Mouse (Mus musculus) cerebellum, adult 2 months (tissue): ENCODE measurements around the gene Arrb1. TPM values are rescaled to one million over a fixed set of nuclear protein-coding genes. Genes with fewer than 3 reads are reported as not detected.

ENCODE experiments used
- DNase-seq, 2 experiments: peaks; one replicate each; pipeline ENCODE4 v3.0.0; 2021
- H3K27ac ChIP-seq: fragments of 200-500 bp; 2 replicates; pipeline ENCODE4 v1.5.1; 2012; ENCODE audit warnings: low read length, control low read depth, inconsistent platforms; ENCODE audit not compliant: insufficient read depth
- H3K27me3 ChIP-seq: fragments of 200-500 bp; 2 replicates; pipeline ENCODE4 v1.6.1; 2012; ENCODE audit warnings: inconsistent platforms, mild to moderate bottlenecking, low read length, moderate library complexity; ENCODE audit not compliant: control insufficient read depth, insufficient read depth
- H3K4me1 ChIP-seq: fragments of 200-500 bp; 2 replicates; pipeline ENCODE4 v1.6.1; 2011; ENCODE audit warnings: low read length; ENCODE audit not compliant: control insufficient read depth, insufficient read depth
- H3K4me3 ChIP-seq: fragments of 200-500 bp; replicated peaks from 2 replicates; pipeline ENCODE3; 2011; ENCODE audit warnings: mild to moderate bottlenecking, low read depth, low read length, control low read depth; ENCODE audit not compliant: insufficient read depth
- CTCF ChIP-seq: fragments of 200-500 bp; IDR thresholded peaks from 2 replicates; pipeline ENCODE4 v1.5.1; 2011; ENCODE audit warnings: low read depth, mild to moderate bottlenecking, control low read depth, low read length, moderate library complexity, borderline replicate concordance; ENCODE audit not compliant: insufficient read depth
- POLR2A ChIP-seq: fragments of 200-500 bp; IDR thresholded peaks from 2 replicates; pipeline ENCODE4 v1.6.1; 2011; ENCODE audit warnings: low read length, control low read depth, borderline replicate concordance; ENCODE audit not compliant: insufficient read depth
- WGBS: fragments of 180-500 bp; shearing (Covaris S2); methylation state at CpG from one replicate; pipeline ENCODE4 v1.1.7; 2018; 5-methylcytosine and 5-hydroxymethylcytosine counted together
- polyA plus RNA-seq: library from polyadenylated mRNA; depleted of rRNA; stranded (reverse); fragments of >200 nt; gene quantifications from 2 replicates; pipeline ENCODE4 v1.2.3, GENCODE M21; 2012

Arrb1 gene
- polyA plus RNA-seq, 1 experiment, result 111 TPM

DNA sequence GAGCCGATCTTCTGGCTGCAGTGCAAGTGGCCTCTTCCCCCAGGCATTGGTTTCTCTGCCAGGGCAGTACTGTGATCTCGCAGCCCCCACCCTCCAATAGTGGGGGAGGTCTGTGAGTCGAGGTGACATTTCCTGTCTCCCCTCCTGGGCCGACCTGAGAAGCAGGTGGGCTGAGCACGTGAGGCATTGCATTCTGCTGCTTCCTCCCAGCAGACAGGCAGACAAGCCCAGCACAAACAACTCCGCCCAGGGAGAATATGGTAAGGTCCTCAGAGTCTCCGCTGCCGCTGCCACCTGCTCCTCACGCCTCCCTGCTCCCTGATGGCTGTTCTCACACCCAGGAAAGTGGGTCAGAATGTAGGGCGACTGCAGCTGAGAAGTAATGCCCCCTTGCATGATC lies 37.7 kb downstream of the Arrb1 start:
- Histone ChIP-seq H3K27me3 (no peaks in the 10 kb centered on the region), H3K4me1 (peaks cover 31% of the 10 kb centered on the region), H3K27ac (peak overlapping the region; percentile 8; the same call in 1 of the 2 replicates), H3K4me3 (no peak overlapping the region)
- peak; percentile 64 to 72 for DNase-seq
- 5% methylated on average over 10 of the region's 10 CpGs for WGBS
- TF ChIP-seq CTCF (no peak), POLR2A (no peak)

DNA sequence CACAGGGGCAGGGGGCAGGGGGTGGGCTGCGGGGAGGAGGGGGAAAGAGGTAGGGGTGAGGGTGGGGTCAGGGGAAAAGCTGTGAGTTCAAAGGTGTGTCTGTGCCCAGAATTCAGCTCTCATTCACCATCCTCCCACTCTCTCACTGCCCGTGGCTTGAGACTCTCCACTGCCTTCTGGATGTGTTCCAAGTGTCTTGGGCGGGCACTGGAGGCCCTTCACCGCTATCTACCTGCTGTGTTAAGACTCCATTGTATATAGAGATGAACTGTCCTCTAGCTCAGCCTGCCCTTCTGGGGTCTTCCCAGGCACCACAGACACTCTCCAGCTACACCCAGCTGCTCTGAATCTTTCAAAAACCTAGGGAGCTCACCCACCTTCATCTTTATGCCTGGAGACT lies 38.1 kb downstream of the Arrb1 start:
- peaks cover 31% of the 10 kb centered on the region for H3K4me1 ChIP-seq
- 25% methylated on average over 4 of the region's 4 CpGs for WGBS
- H3K27me3 ChIP-seq, result no peaks in the 10 kb centered on the region
- peak; percentile 32 to 39 for DNase-seq
- no peak for TF ChIP-seq POLR2A
- H3K4me3 ChIP-seq, result no peak overlapping the region
- peak overlapping the region; percentile 55 for H3K27ac ChIP-seq

DNA sequence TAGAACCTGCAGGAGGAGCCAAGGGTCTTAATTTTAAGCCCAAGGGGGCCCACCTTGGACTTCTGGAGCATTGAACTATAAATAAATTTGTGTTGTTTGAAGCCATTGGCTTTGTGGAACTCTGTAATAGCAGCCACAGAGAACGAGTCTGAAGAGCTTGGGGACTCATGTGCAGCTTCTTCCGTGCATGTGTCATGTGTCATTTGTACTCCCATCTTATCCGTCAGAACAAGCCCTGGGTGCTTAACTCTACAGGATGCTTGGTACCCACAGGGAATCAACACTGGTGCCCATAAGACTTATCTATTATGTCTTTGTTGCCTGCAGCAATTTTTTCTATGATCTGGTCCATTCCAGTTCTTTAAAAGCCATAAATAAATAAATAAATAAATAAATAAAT lies 43.0 kb downstream of the Arrb1 start:
- H3K4me3 ChIP-seq, result no peak overlapping the region
- no peaks in the 10 kb centered on the region for H3K27me3 ChIP-seq
- WGBS, result 82% methylated on average over 3 of the region's 3 CpGs
- DNase-seq, result no peak
- H3K4me1 ChIP-seq, result peaks cover 18% of the 10 kb centered on the region
- no peak for TF ChIP-seq CTCF
- no peak for TF ChIP-seq POLR2A
- H3K27ac ChIP-seq, result no peak overlapping the region

DNA sequence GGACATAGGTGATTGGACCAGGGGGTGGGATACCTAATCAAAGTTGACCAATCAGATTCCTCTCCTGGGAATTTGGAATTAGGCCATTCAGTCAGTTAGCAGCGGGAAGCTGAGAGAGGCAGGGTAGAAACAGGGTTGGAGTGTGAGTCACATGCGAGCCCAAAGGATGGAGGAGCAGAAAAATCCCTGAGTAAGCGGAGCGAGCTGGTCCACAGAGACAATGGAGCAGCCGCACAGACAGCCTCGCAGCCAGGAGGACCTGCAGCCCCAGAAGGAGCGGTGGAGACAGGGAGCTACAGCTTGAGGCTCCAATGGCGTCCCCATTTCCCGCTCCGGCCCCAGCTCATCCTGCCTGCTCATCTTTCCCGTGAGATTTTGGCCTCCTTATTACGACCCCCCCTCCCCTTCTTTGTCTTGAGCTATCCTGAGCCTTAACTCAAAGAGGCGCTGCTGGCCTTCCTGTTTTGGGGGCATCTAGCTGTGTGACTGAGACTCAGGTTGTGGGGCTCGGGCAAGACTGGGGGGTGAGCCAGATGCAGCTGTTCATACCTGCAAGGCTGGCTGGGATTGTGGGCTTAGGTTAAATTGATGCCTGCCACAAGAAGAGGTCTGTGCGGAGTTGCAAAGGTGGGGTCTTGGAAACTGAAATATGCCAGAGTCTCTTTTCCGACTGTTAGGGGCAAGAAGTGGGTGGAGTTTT lies 44.4 kb downstream of the Arrb1 start:
- WGBS, result 10% methylated on average over 16 of the region's 16 CpGs
- H3K27ac ChIP-seq, result peak overlapping the region; percentile 27; the same call in 1 of the 2 replicates
- peak overlapping the region; percentile 50 for H3K4me3 ChIP-seq
- H3K4me1 ChIP-seq, result peaks cover 12% of the 10 kb centered on the region
- peak; percentile 34; the same call in 1 of the 2 replicates for TF ChIP-seq POLR2A
- TF ChIP-seq CTCF, result no peak
- no peaks in the 10 kb centered on the region for H3K27me3 ChIP-seq
- peak; percentile 75 to 90 for DNase-seq

DNA sequence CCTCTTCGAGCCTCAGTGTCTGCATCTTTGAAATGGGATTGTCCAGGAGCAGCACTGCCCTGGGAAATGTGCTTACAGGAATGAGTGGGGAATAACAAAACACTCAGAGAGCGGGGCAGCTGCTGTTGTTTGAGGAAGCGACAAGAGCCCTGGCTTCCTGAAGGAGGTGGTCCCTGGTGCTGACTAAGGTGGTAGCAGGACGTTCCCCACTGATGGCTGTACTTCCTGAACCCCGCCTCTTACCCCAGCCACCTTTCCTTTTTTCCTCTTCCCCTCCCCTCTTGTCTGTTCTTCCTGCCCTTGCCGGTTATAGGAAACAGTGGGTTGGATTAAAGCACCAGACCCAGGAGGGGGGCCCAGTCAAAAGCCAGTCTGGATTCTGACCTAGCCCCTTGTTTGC lies 45.0 kb downstream of the Arrb1 start:
- peak overlapping the region; percentile 50 for H3K4me3 ChIP-seq
- TF ChIP-seq POLR2A, result no peak
- WGBS, result 59% methylated on average over 6 of the region's 6 CpGs
- H3K27ac ChIP-seq, result peak overlapping the region; percentile 27; the same call in 1 of the 2 replicates
- no peak for DNase-seq
- H3K4me1 ChIP-seq, result peaks cover 8% of the 10 kb centered on the region; the same call in 1 of the 2 replicates
- no peaks in the 10 kb centered on the region for H3K27me3 ChIP-seq

DNA sequence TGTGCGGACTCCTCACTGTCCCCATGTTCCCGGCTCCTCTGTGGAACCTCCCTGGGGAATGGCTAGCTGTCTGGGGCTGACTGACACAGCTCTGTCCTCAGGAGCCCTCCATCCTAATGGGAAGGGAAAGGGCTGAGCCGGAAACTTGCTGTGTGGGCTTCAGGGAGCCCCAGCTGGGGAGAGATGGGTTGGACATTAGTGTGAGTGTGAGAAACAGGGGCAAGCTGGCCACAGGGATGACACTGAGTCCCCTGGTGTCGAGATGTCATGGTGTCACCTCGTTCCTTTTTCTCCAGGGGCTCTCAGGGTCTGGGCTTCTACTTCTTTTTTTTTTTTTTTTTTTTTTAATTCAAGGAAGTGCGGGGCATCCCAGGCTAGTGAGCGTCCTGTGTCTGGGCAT lies 47.0 kb downstream of the Arrb1 start:
- TF ChIP-seq POLR2A (no peak), CTCF (no peak)
- Histone ChIP-seq H3K4me1 (peaks cover 8% of the 10 kb centered on the region; the same call in 1 of the 2 replicates), H3K4me3 (no peak overlapping the region), H3K27me3 (no peaks in the 10 kb centered on the region), H3K27ac (no peak overlapping the region)
- DNase-seq, result no peak
- 69% methylated on average over 7 of the region's 7 CpGs for WGBS

DNA sequence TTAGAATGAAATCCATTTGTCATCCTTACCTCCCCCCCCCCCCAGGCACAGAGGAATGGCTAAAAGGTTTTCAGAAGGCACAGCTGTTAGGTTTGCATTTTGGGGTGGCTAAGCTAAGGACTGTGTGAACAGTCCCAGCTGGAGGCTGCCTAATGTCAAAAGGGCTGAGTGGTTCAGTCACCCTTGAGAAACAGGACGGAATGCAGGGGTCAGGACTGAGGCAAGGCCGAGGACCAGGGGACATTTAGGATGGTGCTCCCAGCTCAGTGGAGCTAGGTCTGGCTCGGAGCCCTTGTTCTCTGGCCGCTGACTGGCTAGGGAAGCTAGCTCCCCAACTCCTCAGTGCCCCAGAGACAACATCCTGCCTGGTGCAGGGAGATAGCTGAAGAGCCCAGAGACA lies 47.6 kb downstream of the Arrb1 start:
- no peak for DNase-seq
- 61% methylated on average over 4 of the region's 4 CpGs for WGBS
- Histone ChIP-seq H3K4me1 (peaks cover 8% of the 10 kb centered on the region; the same call in 1 of the 2 replicates), H3K27ac (no peak overlapping the region), H3K27me3 (no peaks in the 10 kb centered on the region), H3K4me3 (no peak overlapping the region)
- TF ChIP-seq POLR2A, result no peak
- TF ChIP-seq CTCF, result no peak

DNA sequence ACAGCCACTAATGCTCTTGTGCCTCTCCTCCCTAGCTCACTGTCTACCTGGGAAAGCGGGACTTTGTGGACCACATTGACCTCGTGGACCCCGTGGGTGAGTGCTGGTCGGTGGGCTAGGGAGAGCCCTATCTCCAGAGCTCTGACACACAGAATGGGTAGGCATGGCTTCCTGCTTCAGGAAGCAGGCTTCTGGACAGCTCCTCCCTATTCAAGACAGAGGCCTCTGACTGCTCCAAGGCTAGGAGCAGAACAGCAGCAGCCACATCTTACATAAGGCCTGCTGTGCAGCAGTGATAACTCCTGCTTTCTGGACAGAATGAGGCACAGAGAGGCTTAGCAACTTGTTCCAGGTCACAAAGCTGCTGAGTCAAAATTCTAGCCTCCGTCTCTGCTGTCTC lies 48.4 kb downstream of the Arrb1 start:
- Histone ChIP-seq H3K4me3 (no peak overlapping the region), H3K4me1 (peaks cover 8% of the 10 kb centered on the region; the same call in 1 of the 2 replicates), H3K27ac (no peak overlapping the region), H3K27me3 (no peaks in the 10 kb centered on the region)
- DNase-seq, result no peak
- TF ChIP-seq CTCF, result no peak
- no peak for TF ChIP-seq POLR2A
- WGBS, result 89% methylated on average over 5 of the region's 5 CpGs
